Mouse (Mus musculus): ENCODE measurements around the gene Ugdh. TPM values are rescaled to one million over a fixed set of nuclear protein-coding genes. Genes with fewer than 3 reads are reported as not detected.
A peak's percentile ranks its signal among the peaks of the same experiment; 100 is the strongest.
"Not testable (repeated sequence)": the region's sequence is repeated elsewhere in the genome, so short reads cannot be mapped to it uniquely, and the experiment has no call there.

Gene Ugdh
- total and polyA plus RNA-seq, 3 experiments: 9.5 to 31.3 TPM; not detected in 1

GRCm38 (mm10) chr5:65476739-65477138 is 41.0 kb upstream of the Ugdh start:
- H3K9ac ChIP-seq (ENCODE audit: control insufficient read depth, low read depth, low read length, poor library complexity, severe bottlenecking); H3K9me3 ChIP-seq (replicated peaks; ENCODE audit: insufficient read depth, low read length); H3K27ac ChIP-seq (ENCODE audit: control insufficient read depth, low read depth, low read length); H3K27me3 ChIP-seq (ENCODE audit: control insufficient read depth in 1 of 2, insufficient read depth in 2 of 2, low read length in 2 of 2); H3K4me3 ChIP-seq (ENCODE audit: control insufficient read depth in 1 of 2, insufficient read depth in 1 of 2, low read depth in 2 of 2, low read length in 2 of 2); H3K79me2 ChIP-seq (ENCODE audit: control insufficient read depth, insufficient read depth, low read length, poor library complexity): not testable (repeated sequence)
- Histone ChIP-seq H3K4me1 (ENCODE audit: control insufficient read depth in 1 of 2, insufficient read depth in 2 of 2, low read length in 2 of 2) (peaks cover 12 to 16% of the 10 kb centered on the region in 2 experiments), H3K36me3 (ENCODE audit: control insufficient read depth in 1 of 2, insufficient read depth in 2 of 2, low read length in 2 of 2) (peaks cover 0 to 23% of the 10 kb centered on the region in 2 experiments; a peak in 2 of 4 replicates)
- peak; percentile 36 for DNase-seq (ENCODE audit: low read depth, low spot score)
- TF ChIP-seq TCF12 (IDR thresholded peaks at IDR 0.05; ENCODE audit: low read depth, low read length) (peak; percentile 61; the same call in 1 of the 2 replicates), GATA1 (IDR thresholded peaks at IDR 0.05; ENCODE audit: low read depth, low read length) (0 out of 2 replicates have a peak, but pooled peaks have one; percentile 29), MEF2A (IDR thresholded peaks at IDR 0.05; ENCODE audit: extremely low read depth, insufficient replicate concordance, low read depth, low read length, poor library complexity, severe bottlenecking) (0 out of 2 replicates have a peak, but pooled peaks have one; percentile 43), ETS1 (IDR thresholded peaks at IDR 0.05; ENCODE audit: low read depth, low read length) (peak; percentile 43; the same call in 1 of the 2 replicates), EP300 (IDR thresholded peaks at IDR 0.05; ENCODE audit: low read depth in 1 of 2, low read length in 2 of 2) (peak in 1 of 2 experiments; percentile 16; a peak in 1 of 4 replicates)

- TF ChIP-seq MYC (IDR thresholded peaks at IDR 0.05; ENCODE audit: low read depth, low read length): no peak
- TF ChIP-seq NRF1 (IDR thresholded peaks at IDR 0.05; ENCODE audit: insufficient read depth, low read depth, low read length, poor library complexity, severe bottlenecking): no peak
- no peak for TF ChIP-seq CHD2 (IDR thresholded peaks at IDR 0.05; ENCODE audit: low read length)
- TF ChIP-seq BHLHE40 (IDR thresholded peaks at IDR 0.05; ENCODE audit: borderline replicate concordance, low read depth, low read length): no peak
- no peak for TF ChIP-seq MYB (IDR thresholded peaks at IDR 0.05; ENCODE audit: low read depth, low read length)
- TF ChIP-seq UBTF (IDR thresholded peaks at IDR 0.05; ENCODE audit: borderline replicate concordance, insufficient read depth, low read depth, low read length): no peak
- no peak for TF ChIP-seq RCOR1 (IDR thresholded peaks at IDR 0.05; ENCODE audit: low read depth, low read length)
- TF ChIP-seq TAL1 (IDR thresholded peaks at IDR 0.05; ENCODE audit: low read length): no peak
- no peak for TF ChIP-seq ZMIZ1 (IDR thresholded peaks at IDR 0.05; ENCODE audit: low read depth, low read length)
- TF ChIP-seq POLR2AphosphoS2 (IDR thresholded peaks at IDR 0.05; ENCODE audit: low read length): no peak
- TF ChIP-seq ETS1 (IDR thresholded peaks at IDR 0.05; ENCODE audit: low read depth, low read length): no peak
- no peak for TF ChIP-seq MAFK (IDR thresholded peaks at IDR 0.05; ENCODE audit: borderline replicate concordance, low read depth, low read length)
- peak; percentile 24 for DNase-seq (ENCODE audit: low read depth, low spot score)
- Histone ChIP-seq H3K27me3 (ENCODE audit: control insufficient read depth in 1 of 2, insufficient read depth in 2 of 2, low read length in 2 of 2) (no peaks in the 10 kb centered on the region), H3K4me3 (ENCODE audit: control insufficient read depth in 1 of 2, insufficient read depth in 1 of 2, low read depth in 2 of 2, low read length in 2 of 2) (no peak overlapping the region), H3K36me3 (ENCODE audit: control insufficient read depth in 1 of 2, insufficient read depth in 2 of 2, low read length in 2 of 2) (peaks cover 0 to 17% of the 10 kb centered on the region in 2 experiments; a peak in 2 of 4 replicates), H3K27ac (ENCODE audit: control insufficient read depth, low read depth, low read length) (no peak overlapping the region), H3K79me2 (ENCODE audit: control insufficient read depth, insufficient read depth, low read length, poor library complexity) (no peaks in the 10 kb centered on the region), H3K4me1 (ENCODE audit: control insufficient read depth in 1 of 2, insufficient read depth in 2 of 2, low read length in 2 of 2) (peaks cover 7 to 13% of the 10 kb centered on the region in 2 experiments; a peak in 3 of 4 replicates), H3K9me3 (replicated peaks; ENCODE audit: insufficient read depth, low read length) (no peaks in the 10 kb centered on the region), H3K9ac (ENCODE audit: control insufficient read depth, low read depth, low read length, poor library complexity, severe bottlenecking) (no peak overlapping the region)
These were observed 40.1 kb upstream of the Ugdh start for GRCm38 (mm10) chr5:65475806-65476205.
